Mouse (Mus musculus): ENCODE measurements at regions not wholly inside any gene's neighbourhood (a gene's known extent, or its start where the extent isn't known, plus 50 kb on each side); places are given as distances from the start of the nearest gene placed in this dataset.

DNA sequence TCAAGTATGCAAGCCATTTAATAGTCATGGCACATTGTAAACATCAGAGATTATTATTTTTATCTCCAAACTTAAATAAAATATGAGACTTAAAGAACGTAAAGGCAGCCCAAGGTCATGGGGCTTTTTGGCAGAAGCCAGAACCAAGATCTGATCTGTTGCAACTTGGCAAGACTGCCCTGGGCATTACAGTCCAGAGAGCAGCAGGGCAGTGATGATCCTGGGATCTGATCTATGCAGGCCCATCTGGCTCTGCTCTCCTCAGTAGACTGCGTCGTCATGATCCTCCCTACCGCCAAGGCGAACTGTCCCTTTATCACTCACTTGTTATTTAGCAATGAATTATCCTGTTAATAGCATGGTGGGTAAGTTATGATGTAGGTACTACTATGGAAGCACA, 372.0 kb downstream of the Cdh11 start:
- Histone ChIP-seq H3K4me2 (no peak overlapping the region), H3K9me3 (replicated peaks) (no peaks in the 10 kb centered on the region), H3K4me1 (no peaks in the 10 kb centered on the region), H3K4me3 (replicated peaks) (no peak overlapping the region), H3K36me3 (no peaks in the 10 kb centered on the region), H3K27me3 (replicated peaks) (no peaks in the 10 kb centered on the region), H3K9ac (replicated peaks) (no peak overlapping the region), H3K27ac (replicated peaks) (no peak overlapping the region)
- 91% methylated on average over 5 of the region's 5 CpGs for WGBS
- no peak for ATAC-seq (ENCODE audit: low FRiP score)

DNA sequence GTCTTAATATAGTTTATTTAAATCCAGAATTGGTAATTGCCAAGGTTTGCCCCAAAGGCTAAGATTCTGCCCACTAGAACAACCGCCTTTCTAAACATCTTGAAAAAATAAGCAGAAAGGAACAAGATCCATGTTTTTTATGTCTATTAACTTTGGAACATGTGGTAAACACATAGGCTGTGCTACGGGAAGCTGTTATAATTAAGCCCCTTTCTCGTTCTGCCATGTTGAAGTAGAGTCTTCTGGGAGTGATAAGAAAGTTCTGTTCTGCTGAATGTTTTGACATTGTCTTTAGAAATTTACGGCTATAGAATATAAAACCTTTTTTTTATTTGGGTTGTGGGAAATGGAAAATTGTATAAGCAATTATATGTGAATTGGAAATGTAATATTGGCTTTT, 397.9 kb downstream of the Cdh11 start:
- Histone ChIP-seq H3K4me1 (no peaks in the 10 kb centered on the region), H3K36me3 (no peaks in the 10 kb centered on the region), H3K27me3 (replicated peaks) (no peaks in the 10 kb centered on the region), H3K27ac (replicated peaks) (no peak overlapping the region), H3K9ac (replicated peaks) (no peak overlapping the region), H3K4me2 (no peak overlapping the region), H3K9me3 (replicated peaks) (no peaks in the 10 kb centered on the region), H3K4me3 (replicated peaks) (no peak overlapping the region)
- 73% methylated on average over 4 of the region's 4 CpGs for WGBS
- ATAC-seq (ENCODE audit: low FRiP score): no peak

DNA sequence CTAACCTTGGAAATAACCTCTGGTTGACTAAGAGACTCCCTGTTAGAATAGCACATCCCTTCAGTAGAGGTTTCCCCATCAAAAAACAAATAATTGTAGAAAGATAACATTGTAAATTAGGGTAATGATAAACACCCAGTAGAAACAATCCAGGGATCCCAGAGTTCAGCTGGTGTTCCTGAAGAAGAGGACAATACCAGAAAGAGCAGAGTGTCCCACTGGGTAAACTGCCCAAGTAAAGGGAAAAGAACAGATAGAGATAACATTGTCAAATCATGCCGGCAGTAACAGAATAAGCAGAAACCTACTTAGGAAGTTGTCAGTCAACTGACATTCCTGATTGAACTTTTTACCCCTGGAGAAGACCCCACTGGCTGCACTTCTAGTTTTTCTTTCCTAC, 440.1 kb downstream of the Cdh11 start:
- WGBS: 85% methylated on average over 1 of the region's 1 CpGs
- ATAC-seq (ENCODE audit: low FRiP score): no peak

DNA sequence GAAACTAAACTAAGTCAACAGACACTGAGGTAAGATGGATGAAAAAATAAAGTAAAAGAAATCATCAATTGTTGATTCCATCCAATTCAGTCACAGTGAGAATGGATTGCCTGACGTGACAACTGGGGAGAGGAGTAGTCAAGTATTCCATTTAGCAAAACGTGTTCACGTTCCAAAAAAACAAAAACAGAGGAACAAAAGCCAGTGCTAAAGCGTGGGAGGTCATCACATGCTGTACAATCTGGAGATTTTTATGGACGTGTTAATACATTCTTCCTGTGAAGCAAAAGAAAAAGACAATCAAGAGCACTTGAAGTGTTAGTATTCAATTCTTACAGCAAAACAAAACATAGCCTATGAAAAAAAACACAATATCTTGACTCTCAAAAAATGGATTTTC, 452.9 kb downstream of the Cdh11 start:
- ATAC-seq (ENCODE audit: low FRiP score): no peak
- 57% methylated on average over 5 of the region's 5 CpGs for WGBS
- H3K27me3 ChIP-seq (replicated peaks): no peaks in the 10 kb centered on the region
- H3K9ac ChIP-seq (replicated peaks): no peak overlapping the region
- H3K4me3 ChIP-seq (replicated peaks): no peak overlapping the region
- no peaks in the 10 kb centered on the region for H3K9me3 ChIP-seq (replicated peaks)
- H3K36me3 ChIP-seq: no peaks in the 10 kb centered on the region
- no peak overlapping the region for H3K4me2 ChIP-seq
- H3K27ac ChIP-seq (replicated peaks): no peak overlapping the region
- no peaks in the 10 kb centered on the region for H3K4me1 ChIP-seq

More for the DNA sequence above, 440.1 kb downstream of the Cdh11 start:
- Histone ChIP-seq H3K9me3 (replicated peaks) (no peaks in the 10 kb centered on the region), H3K4me1 (no peaks in the 10 kb centered on the region), H3K4me2 (no peak overlapping the region), H3K9ac (replicated peaks) (no peak overlapping the region), H3K36me3 (no peaks in the 10 kb centered on the region), H3K27me3 (replicated peaks) (no peaks in the 10 kb centered on the region), H3K4me3 (replicated peaks) (no peak overlapping the region), H3K27ac (replicated peaks) (no peak overlapping the region)

DNA sequence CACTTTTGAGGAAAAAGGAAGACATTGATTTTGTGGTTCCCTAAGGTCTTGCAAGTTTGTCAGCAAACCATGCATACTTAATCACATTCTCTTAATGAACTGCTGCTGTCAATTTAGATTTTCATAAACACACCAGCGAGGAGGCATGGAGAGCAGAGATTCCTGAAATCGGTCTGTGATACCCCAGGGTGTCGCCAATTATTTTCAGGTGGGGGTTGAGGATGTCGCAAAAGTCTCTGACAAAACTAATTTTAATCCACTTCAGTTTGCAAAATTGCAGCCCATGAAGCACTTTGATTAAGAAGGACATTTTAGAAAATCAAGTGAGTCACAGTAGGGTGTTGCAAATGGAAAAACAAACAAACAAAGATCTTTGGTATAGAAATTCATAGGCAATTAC, 454.3 kb downstream of the Cdh11 start:
- Histone ChIP-seq H3K27me3 (replicated peaks) (no peaks in the 10 kb centered on the region), H3K27ac (replicated peaks) (no peak overlapping the region), H3K4me3 (replicated peaks) (no peak overlapping the region), H3K36me3 (no peaks in the 10 kb centered on the region), H3K9ac (replicated peaks) (no peak overlapping the region), H3K9me3 (replicated peaks) (no peaks in the 10 kb centered on the region), H3K4me2 (no peak overlapping the region), H3K4me1 (no peaks in the 10 kb centered on the region)
- no peak for ATAC-seq (ENCODE audit: low FRiP score)
- WGBS: 66% methylated on average over 4 of the region's 4 CpGs

DNA sequence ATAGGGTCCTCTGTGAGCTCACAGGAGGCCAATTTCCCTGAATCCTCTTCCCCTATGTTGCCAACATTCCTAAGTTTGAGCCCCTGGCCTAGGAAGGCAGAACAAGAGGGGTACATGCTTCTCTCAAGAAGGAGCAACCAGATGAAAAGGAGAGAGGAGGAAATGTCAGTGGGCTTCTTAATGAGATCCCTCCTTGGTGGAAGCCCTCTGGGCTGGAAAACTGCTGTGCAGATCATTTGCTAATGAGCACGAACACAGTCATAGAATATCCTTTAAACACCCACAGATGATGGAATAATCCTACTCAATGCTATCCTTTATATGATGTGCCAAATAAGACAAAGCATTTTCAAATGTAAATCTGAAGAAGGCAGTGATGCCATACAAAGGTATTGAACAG, 455.5 kb downstream of the Cdh11 start:
- no peak for ATAC-seq (ENCODE audit: low FRiP score)
- Histone ChIP-seq H3K9ac (replicated peaks) (no peak overlapping the region), H3K9me3 (replicated peaks) (no peaks in the 10 kb centered on the region), H3K27me3 (replicated peaks) (no peaks in the 10 kb centered on the region), H3K27ac (replicated peaks) (no peak overlapping the region), H3K36me3 (no peaks in the 10 kb centered on the region), H3K4me2 (no peak overlapping the region), H3K4me1 (no peaks in the 10 kb centered on the region), H3K4me3 (replicated peaks) (no peak overlapping the region)
- WGBS: 73% methylated on average over 1 of the region's 1 CpGs

All from neural tube, embryonic 15.5 days (tissue).